ENCODE assay signal across 1 mouse cellular context in genomic region chr15:10999832-11000231, GRCm38 (mm10).
TF ChIP-seq lines count a peak whose summit lies in the region.

No protein-coding gene starts in this region.

TF ChIP-seq in ES-E14, 5 proteins besides CTCF, POLR2A, EP300 and RAD21:
- TF ChIP-seq HCFC1 (IDR thresholded peaks at IDR 0.05; ENCODE audit: borderline replicate concordance, insufficient read depth, low read length) (peak; percentile 82), CHD2 (IDR thresholded peaks at IDR 0.05; ENCODE audit: low read depth, low read length) (no peak)
TF ChIP-seq in ES-E14: peak in this region for 1.
